Mouse (Mus musculus) stomach, embryonic 14.5 days (tissue): ENCODE results near the gene Gm3409. TPM values are rescaled to one million over a fixed set of nuclear protein-coding genes. Genes with fewer than 3 reads are reported as not detected.

Source experiments
- polyA plus RNA-seq: library from polyadenylated mRNA; unstranded; fragments of >200 nt; fragmentation: Nextera tagmentation; extraction: Ambion mirVana; gene quantifications from 2 replicates; pipeline ENCODE4 v1.2.1, GENCODE M21; 2014

Gene Gm3409
- polyA plus RNA-seq, 1 experiment from 2014 or later, result not detected

Other genes starting within 250 kb of the Gm3409 start
- 1.8 and 2.0 TPM in 2 replicates for gene Wasf3, start 152.7 kb upstream of the Gm3409 start, polyA plus RNA-seq
- gene Gm6408, start 55.7 kb upstream of the Gm3409 start, polyA plus RNA-seq, result not detected in 2 replicates
- not detected in 2 replicates for gene Gm6370, start 46.3 kb upstream of the Gm3409 start, polyA plus RNA-seq
- not detected in 2 replicates for gene 4930449I24Rik, start 35.2 kb upstream of the Gm3409 start, polyA plus RNA-seq
- not detected in 2 replicates for gene Gm3402, start 23.5 kb upstream of the Gm3409 start, polyA plus RNA-seq
- not detected in 2 replicates for gene Gm3404, start 11.8 kb upstream of the Gm3409 start, polyA plus RNA-seq
- not detected in 2 replicates for gene Gm3415, start 18.5 kb downstream of the Gm3409 start, polyA plus RNA-seq
- gene Gpr12, start 47.6 kb downstream of the Gm3409 start, polyA plus RNA-seq, result not detected in 2 replicates